22 mouse cellular contexts compared by ENCODE assay signal in genomic region chr9:116928338-116928737, GRCm38 (mm10).
DNase-seq lines count a peak whose midpoint lies in the region; ATAC-seq and TF ChIP-seq lines count a peak whose summit lies in the region.
"Had no signal": no experiment of that assay in that cellular context is flagged by ENCODE, and none has a peak within 500 bp of the region (broad histone marks: within the 10 kb centered on the region; RNA-seq: fewer than 3 reads in every experiment).

No protein-coding gene starts in this region.

- TF ChIP-seq CTCF in midbrain, postnatal 0 days (IDR thresholded peaks at IDR 0.05) = no peak

- no peak overlapping the region for H3K4me3 ChIP-seq in midbrain, postnatal 0 days (ENCODE audit: low read depth, low read length)
- H3K4me3 ChIP-seq in midbrain, embryonic 11.5 days (ENCODE audit: low read depth, low read length) = no peak overlapping the region
- no peak overlapping the region for H3K4me3 ChIP-seq in limb, embryonic 13.5 days
- H3K4me3 ChIP-seq: embryonic facial prominence, embryonic 12.5 days; gastrocnemius, adult 2 months; heart, adult 2 months; heart, embryonic 15.5 days; intestine, embryonic 15.5 days had no signal

- H3K9me3 ChIP-seq in midbrain, postnatal 0 days (ENCODE audit: low read length) = no peaks in the 10 kb centered on the region
- no peaks in the 10 kb centered on the region for H3K9me3 ChIP-seq in midbrain, embryonic 11.5 days (ENCODE audit: control insufficient read depth, low read length)
- no peaks in the 10 kb centered on the region for H3K9me3 ChIP-seq in limb, embryonic 13.5 days
- H3K9me3 ChIP-seq: embryonic facial prominence, embryonic 12.5 days; heart, embryonic 15.5 days; intestine, embryonic 15.5 days had no signal

- peak; percentile 28 to 50 for DNase-seq in cerebellum, postnatal 10 days
- DNase-seq in cerebellum, adult 11-12 months = no peak
- DNase-seq in heart, postnatal 4 days = peak; percentile 23
- DNase-seq in heart, adult 11 months = no peak
- peak; percentile 43 for DNase-seq in midbrain, postnatal 0 days (ENCODE audit: low spot score)
- DNase-seq in midbrain, embryonic 11.5 days (ENCODE audit: low spot score, missing footprints) = no peak
- no peak for DNase-seq in MN1 (ENCODE audit: low spot score)
- DNase-seq: adrenal gland, postnatal 10 days; B cell, adult 2 months; cerebellum, adult 2 months; cerebellum, postnatal 25 days; forebrain, postnatal 0 days; gastrocnemius, adult 2 months; gastrocnemius, postnatal 36 days; heart, adult 2 months had no signal

- no peak overlapping the region for H3K27ac ChIP-seq in midbrain, postnatal 0 days (ENCODE audit: low read depth, low read length)
- no peak overlapping the region for H3K27ac ChIP-seq in midbrain, embryonic 11.5 days (ENCODE audit: low read depth, low read length)
- H3K27ac ChIP-seq in limb, embryonic 13.5 days = 0 out of 2 replicates have a peak overlapping the region, but pooled peaks have one; percentile 22
- H3K27ac ChIP-seq: embryonic facial prominence, embryonic 12.5 days; gastrocnemius, adult 2 months; heart, adult 2 months; heart, embryonic 15.5 days; intestine, embryonic 15.5 days had no signal

- H3K4me1 ChIP-seq in midbrain, postnatal 0 days (ENCODE audit: insufficient read depth, low read length) = no peaks in the 10 kb centered on the region
- no peaks in the 10 kb centered on the region for H3K4me1 ChIP-seq in midbrain, embryonic 11.5 days (ENCODE audit: control insufficient read depth, insufficient read depth, low read length)
- H3K4me1 ChIP-seq in limb, embryonic 13.5 days = peaks cover 40% of the 10 kb centered on the region
- H3K4me1 ChIP-seq: heart, embryonic 15.5 days; intestine, embryonic 15.5 days had no signal

- H3K9ac ChIP-seq in midbrain, postnatal 0 days (replicated peaks; ENCODE audit: low read length, poor library complexity, severe bottlenecking) = no peak overlapping the region
- no peak overlapping the region for H3K9ac ChIP-seq in midbrain, embryonic 11.5 days (ENCODE audit: low read length)
- H3K9ac ChIP-seq in limb, embryonic 13.5 days = no peak overlapping the region
- H3K9ac ChIP-seq: embryonic facial prominence, embryonic 12.5 days; forebrain, postnatal 0 days; heart, embryonic 15.5 days; intestine, embryonic 15.5 days had no signal

- WGBS in midbrain, postnatal 0 days = 43% methylated on average over 10 of the region's 10 CpGs
- 67% methylated on average over 10 of the region's 10 CpGs for WGBS in midbrain, embryonic 11.5 days
- 19% methylated on average over 10 of the region's 10 CpGs for WGBS in limb, embryonic 13.5 days

- no peaks in the 10 kb centered on the region for H3K36me3 ChIP-seq in midbrain, postnatal 0 days (ENCODE audit: insufficient read depth, low read length)
- H3K36me3 ChIP-seq in midbrain, embryonic 11.5 days (ENCODE audit: control insufficient read depth, insufficient read depth, low read length) = no peaks in the 10 kb centered on the region
- peaks cover 5% of the 10 kb centered on the region; the same call in 1 of the 2 replicates for H3K36me3 ChIP-seq in limb, embryonic 13.5 days
- H3K36me3 ChIP-seq: embryonic facial prominence, embryonic 12.5 days; G1E; heart, embryonic 15.5 days; intestine, embryonic 15.5 days had no signal

- no peak overlapping the region for H3K4me2 ChIP-seq in midbrain, postnatal 0 days (ENCODE audit: low read depth, low read length, poor library complexity, severe bottlenecking)
- no peak overlapping the region for H3K4me2 ChIP-seq in midbrain, embryonic 11.5 days
- no peak overlapping the region for H3K4me2 ChIP-seq in limb, embryonic 13.5 days (replicated peaks)
- H3K4me2 ChIP-seq: embryonic facial prominence, embryonic 12.5 days; heart, embryonic 11.5 days; heart, embryonic 15.5 days; intestine, embryonic 15.5 days had no signal

- ATAC-seq in midbrain, postnatal 0 days (ENCODE audit: low FRiP score) = no peak
- ATAC-seq in midbrain, embryonic 11.5 days (ENCODE audit: low FRiP score) = no peak
- no peak for ATAC-seq in limb, embryonic 13.5 days (ENCODE audit: low FRiP score, low read depth)
- ATAC-seq: CD4-positive, CD25-positive, alpha-beta regulatory T cell, adult 4 months; forebrain, postnatal 0 days; intestine, embryonic 15.5 days had no signal

- no peaks in the 10 kb centered on the region for H3K27me3 ChIP-seq in midbrain, postnatal 0 days (ENCODE audit: insufficient read depth, low read length)
- H3K27me3 ChIP-seq in midbrain, embryonic 11.5 days (ENCODE audit: control insufficient read depth, insufficient read depth, low read length) = no peaks in the 10 kb centered on the region
- H3K27me3 ChIP-seq in limb, embryonic 13.5 days = no peaks in the 10 kb centered on the region
- H3K27me3 ChIP-seq: embryonic facial prominence, embryonic 12.5 days; heart, embryonic 15.5 days; intestine, embryonic 15.5 days had no signal

Comparison
In these comparisons a context has a peak if more than half of its experiments do, and no peak if none do; other contexts are left out.
1. DNase-seq: peak in cerebellum, postnatal 10 days (2 of 2), heart, postnatal 4 days (single experiment) and midbrain, postnatal 0 days (single experiment); none in cerebellum, adult 11-12 months (single experiment), heart, adult 11 months (single experiment), midbrain, embryonic 11.5 days (single experiment) and MN1 (single experiment).